Mouse (Mus musculus): ENCODE results near the gene Actr10. TPM values are rescaled to one million over a fixed set of nuclear protein-coding genes. Genes with fewer than 3 reads are reported as not detected.

Gene Actr10
- 7.2 and 9.4 TPM in 2 replicates for polyA plus RNA-seq (2012; rRNA removed)

- peak; percentile 82 to 84 for DNase-seq (ENCODE audit: low read depth in 1 of 2, low spot score in 2 of 2)
- TF ChIP-seq POLR2A (IDR thresholded peaks at IDR 0.05; ENCODE audit: low read depth, low read length): peak; percentile 72
- TF ChIP-seq CTCF (IDR thresholded peaks at IDR 0.05; ENCODE audit: extremely low read depth, insufficient read depth, insufficient read length, insufficient replicate concordance): no peak
- WGBS: under 1% methylated on average over 59 of the region's 59 CpGs
- no peaks in the 10 kb centered on the region; the same call in 1 of the 2 replicates for H3K4me1 ChIP-seq (ENCODE audit: control insufficient read depth, insufficient read depth, insufficient read length)
- peak within 1 kb of the TSS; percentile 85 for H3K27ac ChIP-seq (ENCODE audit: insufficient read depth, low read length)
- peak within 1 kb of the TSS; percentile 98 for H3K4me3 ChIP-seq (ENCODE audit: extremely low read depth, insufficient read depth, insufficient read length)
- H3K36me3 ChIP-seq (ENCODE audit: control insufficient read depth, insufficient read depth, low read length): peaks cover 5% of the 10 kb centered on the region
- H3K27me3 ChIP-seq (ENCODE audit: control insufficient read depth, insufficient read depth, low read length): no peaks in the 10 kb centered on the region
Observed at GRCm38 (mm10) chr12:70937571-70938384, at the start of gene Actr10. Actr10 (plus strand) TSS chr12:70937857.

- 81% methylated on average over 5 of the region's 5 CpGs for WGBS
- Histone ChIP-seq H3K27ac (ENCODE audit: insufficient read depth, low read length) (no peak overlapping the region), H3K4me3 (ENCODE audit: extremely low read depth, insufficient read depth, insufficient read length) (no peak overlapping the region), H3K4me1 (ENCODE audit: control insufficient read depth, insufficient read depth, insufficient read length) (no peaks in the 10 kb centered on the region), H3K36me3 (ENCODE audit: control insufficient read depth, insufficient read depth, low read length) (peaks cover 7% of the 10 kb centered on the region; the same call in 1 of the 2 replicates), H3K27me3 (ENCODE audit: control insufficient read depth, insufficient read depth, low read length) (no peaks in the 10 kb centered on the region)
- TF ChIP-seq POLR2A (IDR thresholded peaks at IDR 0.05; ENCODE audit: low read depth, low read length) (no peak), CTCF (IDR thresholded peaks at IDR 0.05; ENCODE audit: extremely low read depth, insufficient read depth, insufficient read length, insufficient replicate concordance) (no peak)
- DNase-seq (ENCODE audit: low read depth in 1 of 2, low spot score in 2 of 2): no peak
Observed at GRCm38 (mm10) chr12:70890405-70890804, 47.3 kb upstream of the Actr10 start.

- WGBS: 95% methylated on average over 8 of the region's 8 CpGs
- H3K36me3 ChIP-seq (ENCODE audit: control insufficient read depth, insufficient read depth, low read length): peaks cover 7% of the 10 kb centered on the region; the same call in 1 of the 2 replicates
- H3K27me3 ChIP-seq (ENCODE audit: control insufficient read depth, insufficient read depth, low read length): no peaks in the 10 kb centered on the region
Observed at GRCm38 (mm10) chr12:70890874-70891470, 46.7 kb upstream of the Actr10 start.

GRCm38 (mm10) chr12:70895275-70895674 is 42.4 kb upstream of the Actr10 start:
- 88% methylated on average over 7 of the region's 7 CpGs for WGBS
- no peak overlapping the region for H3K27ac ChIP-seq (ENCODE audit: insufficient read depth, low read length)
- no peak overlapping the region for H3K4me3 ChIP-seq (ENCODE audit: extremely low read depth, insufficient read depth, insufficient read length)
- H3K4me1 ChIP-seq (ENCODE audit: control insufficient read depth, insufficient read depth, insufficient read length): no peaks in the 10 kb centered on the region
- H3K27me3 ChIP-seq (ENCODE audit: control insufficient read depth, insufficient read depth, low read length): no peaks in the 10 kb centered on the region
- peaks cover 7% of the 10 kb centered on the region; the same call in 1 of the 2 replicates for H3K36me3 ChIP-seq (ENCODE audit: control insufficient read depth, insufficient read depth, low read length)
- no peak for TF ChIP-seq CTCF (IDR thresholded peaks at IDR 0.05; ENCODE audit: extremely low read depth, insufficient read depth, insufficient read length, insufficient replicate concordance)
- TF ChIP-seq POLR2A (IDR thresholded peaks at IDR 0.05; ENCODE audit: low read depth, low read length): no peak
- DNase-seq (ENCODE audit: low read depth in 1 of 2, low spot score in 2 of 2): no peak

More at GRCm38 (mm10) chr12:70890874-70891470, 46.7 kb upstream of the Actr10 start:
- TF ChIP-seq CTCF (IDR thresholded peaks at IDR 0.05; ENCODE audit: extremely low read depth, insufficient read depth, insufficient read length, insufficient replicate concordance): no peak
- no peak for TF ChIP-seq POLR2A (IDR thresholded peaks at IDR 0.05; ENCODE audit: low read depth, low read length)
- no peak for DNase-seq (ENCODE audit: low read depth in 1 of 2, low spot score in 2 of 2)
- Histone ChIP-seq H3K4me3 (ENCODE audit: extremely low read depth, insufficient read depth, insufficient read length) (no peak overlapping the region), H3K4me1 (ENCODE audit: control insufficient read depth, insufficient read depth, insufficient read length) (no peaks in the 10 kb centered on the region), H3K27ac (ENCODE audit: insufficient read depth, low read length) (no peak overlapping the region)

- H3K27me3 ChIP-seq (ENCODE audit: control insufficient read depth, insufficient read depth, low read length): no peaks in the 10 kb centered on the region
- H3K27ac ChIP-seq (ENCODE audit: insufficient read depth, low read length): no peak overlapping the region
- WGBS: 93% methylated on average over 10 of the region's 10 CpGs
- TF ChIP-seq POLR2A (IDR thresholded peaks at IDR 0.05; ENCODE audit: low read depth, low read length) (no peak), CTCF (IDR thresholded peaks at IDR 0.05; ENCODE audit: extremely low read depth, insufficient read depth, insufficient read length, insufficient replicate concordance) (no peak)
- DNase-seq (ENCODE audit: low read depth in 1 of 2, low spot score in 2 of 2): no peak
- H3K36me3 ChIP-seq (ENCODE audit: control insufficient read depth, insufficient read depth, low read length): peaks cover 7% of the 10 kb centered on the region; the same call in 1 of the 2 replicates
- H3K4me1 ChIP-seq (ENCODE audit: control insufficient read depth, insufficient read depth, insufficient read length): no peaks in the 10 kb centered on the region
- no peak overlapping the region for H3K4me3 ChIP-seq (ENCODE audit: extremely low read depth, insufficient read depth, insufficient read length)
Observed at GRCm38 (mm10) chr12:70896068-70896467, 41.6 kb upstream of the Actr10 start.

GRCm38 (mm10) chr12:70897434-70897833 is 40.2 kb upstream of the Actr10 start:
- DNase-seq (ENCODE audit: low read depth in 1 of 2, low spot score in 2 of 2): no peak

More at GRCm38 (mm10) chr12:70897434-70897833, 40.2 kb upstream of the Actr10 start:
- Histone ChIP-seq H3K36me3 (ENCODE audit: control insufficient read depth, insufficient read depth, low read length) (peaks cover 3% of the 10 kb centered on the region; the same call in 1 of the 2 replicates), H3K27ac (ENCODE audit: insufficient read depth, low read length) (no peak overlapping the region), H3K27me3 (ENCODE audit: control insufficient read depth, insufficient read depth, low read length) (no peaks in the 10 kb centered on the region), H3K4me1 (ENCODE audit: control insufficient read depth, insufficient read depth, insufficient read length) (no peaks in the 10 kb centered on the region), H3K4me3 (ENCODE audit: extremely low read depth, insufficient read depth, insufficient read length) (no peak overlapping the region)
- 90% methylated on average over 8 of the region's 8 CpGs for WGBS
- TF ChIP-seq CTCF (IDR thresholded peaks at IDR 0.05; ENCODE audit: extremely low read depth, insufficient read depth, insufficient read length, insufficient replicate concordance): no peak
- TF ChIP-seq POLR2A (IDR thresholded peaks at IDR 0.05; ENCODE audit: low read depth, low read length): no peak
